Mouse (Mus musculus): ENCODE results near the gene Baz2b. TPM values are rescaled to one million over a fixed set of nuclear protein-coding genes. Genes with fewer than 3 reads are reported as not detected.
"Not testable (repeated sequence)": the region's sequence is repeated elsewhere in the genome, so short reads cannot be mapped to it uniquely, and the experiment has no call there.

Gene Baz2b
- total RNA-seq, 2 experiments from 2014 or later, result 29.9 to 41.9 TPM

DNA sequence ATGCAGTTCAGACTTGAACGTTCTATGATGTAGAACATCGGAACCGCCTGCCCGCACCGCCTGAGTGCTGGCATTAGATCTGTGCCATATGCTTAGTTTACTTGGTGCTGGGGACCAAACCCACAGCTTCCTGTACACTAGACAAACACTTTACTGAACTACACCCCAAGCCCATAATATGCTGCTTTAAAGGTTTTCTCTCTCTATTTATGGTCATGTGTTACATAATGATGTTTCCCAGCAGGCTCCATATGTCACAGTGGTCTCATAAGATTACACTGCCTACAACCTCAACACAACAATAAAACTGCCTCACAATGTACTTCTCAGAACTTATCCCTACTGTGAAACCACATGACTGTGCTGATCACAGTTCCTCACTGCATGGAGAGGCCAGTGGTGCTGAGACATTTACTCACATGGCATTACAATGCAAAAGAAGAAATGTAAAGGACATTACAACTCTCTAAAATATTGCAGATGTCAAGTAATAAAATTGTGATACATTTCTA, 9.5 kb downstream of the Baz2b start:
- no peak for DNase-seq

DNA sequence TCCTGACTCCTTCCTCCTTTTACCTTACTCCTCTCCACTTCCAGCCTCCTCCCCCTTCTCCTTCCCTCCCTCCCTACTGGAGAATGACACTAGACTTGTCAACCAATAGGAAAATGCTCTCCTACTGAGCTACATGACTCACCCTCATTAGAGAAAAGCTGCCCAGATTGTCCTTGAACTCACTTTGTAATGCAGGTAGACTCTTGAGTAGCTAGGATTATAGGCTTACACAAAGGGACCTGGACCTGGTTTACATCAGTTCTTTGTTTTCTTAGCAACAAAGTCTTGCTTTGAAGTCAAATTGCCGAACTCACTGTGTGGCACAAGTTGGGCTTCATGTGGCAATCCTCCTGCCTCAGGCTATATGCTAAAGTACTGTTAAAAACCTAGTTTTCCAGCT, 12.8 kb downstream of the Baz2b start:
- DNase-seq, result no peak

DNA sequence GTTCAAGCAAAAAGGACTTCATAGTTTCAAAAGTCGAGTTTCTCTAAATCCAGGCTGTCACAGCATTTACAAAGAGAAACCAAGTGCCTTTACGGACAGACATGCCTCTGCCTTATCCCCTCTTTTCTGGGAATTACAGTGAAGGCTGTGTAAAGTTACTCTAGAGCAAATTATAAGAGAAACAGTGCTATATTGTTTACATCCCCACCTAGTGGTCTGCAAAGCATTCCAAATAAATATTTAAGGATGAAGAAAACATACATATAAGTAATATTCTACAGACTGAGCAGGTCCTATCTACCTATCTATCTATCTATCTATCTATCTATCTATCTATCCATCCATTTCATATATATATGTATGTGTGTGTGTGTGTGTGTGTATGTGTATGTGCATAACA, 27.9 kb downstream of the Baz2b start:
- DNase-seq, result no peak

DNA sequence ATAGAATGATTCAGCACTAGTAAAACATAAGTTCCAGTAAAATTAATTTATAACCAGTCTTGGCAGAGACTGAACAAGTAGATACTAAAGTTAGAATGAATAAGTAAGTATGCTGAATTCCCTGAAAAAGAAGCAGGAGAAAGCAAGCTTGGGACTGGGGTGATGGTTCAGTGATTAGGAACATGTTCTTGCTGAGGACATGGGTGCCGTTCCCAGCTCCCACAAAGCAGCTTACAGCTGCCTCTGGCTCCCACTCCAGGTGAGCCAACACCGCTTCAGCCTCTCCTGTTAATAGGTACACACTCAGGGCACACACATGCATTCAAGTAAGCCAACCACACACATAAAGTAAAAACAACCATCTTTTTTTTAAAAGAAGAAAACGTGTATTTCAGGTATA, 32.1 kb downstream of the Baz2b start:
- no peak for DNase-seq

DNA sequence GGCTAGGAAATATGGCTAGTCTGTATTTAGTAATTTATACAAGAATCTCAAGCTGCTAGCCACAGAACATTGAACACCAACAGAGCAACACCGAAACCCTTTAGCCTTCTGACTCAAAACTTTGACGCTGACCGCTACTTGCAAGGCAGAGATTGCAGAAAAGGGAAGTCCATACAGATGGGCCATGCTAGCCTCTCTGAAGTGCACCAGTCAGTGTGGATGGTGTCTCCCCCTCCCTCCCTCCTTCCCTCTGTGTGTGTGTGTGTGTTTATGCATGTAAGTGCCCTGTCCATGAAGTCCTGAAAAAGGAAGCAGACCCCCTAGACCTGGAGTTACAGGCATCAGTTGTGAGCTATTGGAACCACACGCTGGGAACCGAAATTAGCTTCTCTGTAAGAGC, 33.6 kb downstream of the Baz2b start:
- DNase-seq, result peak in 1 of 2 experiments; percentile 17

DNA sequence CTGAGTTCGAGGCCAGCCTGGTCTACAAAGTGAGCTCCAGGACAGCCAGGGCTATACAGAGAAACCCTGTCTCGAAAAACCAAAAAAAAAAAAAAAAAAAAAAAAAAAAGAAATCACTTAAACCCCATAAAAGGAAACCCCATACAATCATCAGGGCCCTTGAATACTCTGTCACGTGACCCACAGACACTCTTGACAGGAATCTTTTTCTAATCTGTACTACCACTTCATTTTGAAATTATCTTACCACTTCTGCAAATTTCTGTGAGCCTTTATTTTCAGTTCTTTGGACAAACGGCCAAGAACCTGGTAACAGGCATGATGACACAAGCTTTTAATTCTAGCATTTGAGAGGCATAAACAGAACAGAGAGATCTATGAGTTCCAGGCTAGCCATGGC, 34.6 kb downstream of the Baz2b start:
- no peak for DNase-seq

DNA sequence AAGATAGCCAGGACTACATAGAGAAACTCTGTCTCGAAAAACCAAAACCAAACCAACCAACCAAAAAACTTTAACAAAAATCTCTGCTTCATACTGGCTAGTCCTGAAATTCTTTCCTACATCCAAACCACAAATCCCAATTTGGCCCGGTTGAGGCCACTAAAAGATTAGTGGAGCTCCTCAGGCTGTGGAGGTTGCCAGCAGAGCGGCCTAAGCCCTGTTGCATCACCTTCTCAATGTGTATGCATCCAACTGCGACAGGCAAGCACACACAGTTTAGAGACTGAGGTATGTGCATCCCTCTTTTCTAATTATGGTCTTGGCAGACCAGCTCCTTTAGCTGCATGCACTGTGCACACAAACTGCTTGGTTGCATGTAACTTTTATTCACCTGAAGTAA, 36.0 kb downstream of the Baz2b start:
- DNase-seq, result peak; percentile 28 to 54

DNA sequence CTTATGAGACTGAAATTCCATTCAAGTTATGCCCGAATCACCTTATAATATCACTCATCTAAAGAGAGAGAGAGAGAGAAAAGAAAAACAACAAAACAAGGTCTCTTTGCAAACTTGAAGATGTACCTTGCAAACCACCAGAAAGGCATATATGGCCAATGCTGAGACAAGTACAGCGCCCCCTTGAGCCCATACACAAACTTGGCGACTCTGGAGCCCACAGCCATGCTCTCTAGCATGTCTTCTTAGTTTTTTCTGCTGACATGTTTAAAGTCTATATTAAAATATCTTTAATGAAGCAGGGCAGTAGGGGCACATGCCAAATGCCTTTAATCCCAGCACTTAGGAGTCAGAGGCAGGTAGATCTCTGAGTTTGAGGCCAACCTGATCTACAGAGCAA, 36.4 kb downstream of the Baz2b start:
- DNase-seq, result no peak

DNA sequence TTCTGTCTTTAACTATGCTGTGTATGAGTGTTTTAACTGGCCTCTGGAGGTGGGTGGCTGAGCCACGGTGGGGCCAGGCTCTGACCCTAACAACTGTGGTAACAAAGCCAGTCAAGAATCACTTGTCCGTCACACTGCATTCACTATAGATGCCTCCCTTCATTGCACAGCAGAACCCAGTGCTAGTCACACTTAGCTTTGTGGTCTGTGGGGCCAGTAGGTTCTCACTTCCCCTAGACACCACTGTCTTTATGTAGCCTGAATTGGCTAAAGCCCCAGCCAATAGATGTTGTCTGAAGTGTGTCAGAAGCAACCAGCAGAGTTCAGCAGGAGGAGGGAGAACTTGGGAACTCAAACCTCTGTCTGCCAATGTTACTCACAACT, 37.1 kb downstream of the Baz2b start:
- DNase-seq, result peak; percentile 25 to 61

DNA sequence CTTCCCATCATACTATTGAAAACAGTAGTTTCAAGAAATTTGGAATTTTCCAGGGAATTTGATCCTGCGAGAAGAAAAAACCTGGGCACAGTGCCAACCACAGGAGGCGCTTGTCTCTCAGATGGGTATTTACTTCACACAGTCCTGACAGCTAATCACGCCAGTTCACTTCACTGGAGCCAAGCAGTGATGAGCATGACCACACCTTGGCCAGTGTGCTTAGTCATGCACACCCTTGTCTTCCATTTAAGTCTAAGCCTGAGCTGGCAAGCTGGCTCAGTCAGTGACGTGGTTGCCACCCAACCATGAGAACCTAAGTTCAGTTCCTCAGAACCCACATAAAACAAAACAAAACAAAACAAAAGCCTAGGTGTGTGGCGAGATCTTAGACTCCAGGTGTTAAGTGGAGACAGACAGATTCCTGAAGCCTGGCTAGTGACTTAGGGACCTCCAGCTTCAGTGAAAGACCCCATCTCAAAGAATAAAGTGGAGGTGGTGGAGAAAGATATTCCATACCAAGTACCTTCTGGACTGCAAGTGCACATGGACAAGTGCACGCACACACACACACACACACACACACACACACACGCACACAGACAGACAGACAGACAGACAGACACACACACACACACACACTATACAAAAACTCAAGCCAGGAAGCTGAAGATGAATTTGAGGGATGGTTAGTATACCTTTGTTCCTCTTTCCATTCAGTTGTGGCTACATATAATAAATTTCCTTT, 37.7 kb downstream of the Baz2b start:
- DNase-seq, result peak; percentile 37 to 47

DNA sequence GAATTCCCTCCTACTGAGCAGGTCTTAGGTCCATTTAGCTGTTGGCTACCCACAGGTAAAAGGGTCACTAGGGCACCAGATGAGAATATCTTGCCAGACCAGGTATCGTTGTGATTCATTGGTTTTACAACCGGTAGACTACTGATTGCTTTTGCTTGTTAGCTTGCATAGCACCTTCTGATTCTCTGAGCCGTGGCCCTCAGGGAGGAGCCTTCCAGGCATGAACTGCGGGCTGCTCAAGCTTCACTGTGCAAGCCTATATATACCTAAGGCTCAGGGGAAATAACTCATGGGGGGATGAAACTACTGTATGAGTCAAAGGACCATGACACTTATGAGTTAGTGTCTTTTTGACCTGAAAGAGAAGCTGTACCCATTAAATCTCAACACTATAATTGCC, 42.8 kb downstream of the Baz2b start:
- DNase-seq, result no peak

DNA sequence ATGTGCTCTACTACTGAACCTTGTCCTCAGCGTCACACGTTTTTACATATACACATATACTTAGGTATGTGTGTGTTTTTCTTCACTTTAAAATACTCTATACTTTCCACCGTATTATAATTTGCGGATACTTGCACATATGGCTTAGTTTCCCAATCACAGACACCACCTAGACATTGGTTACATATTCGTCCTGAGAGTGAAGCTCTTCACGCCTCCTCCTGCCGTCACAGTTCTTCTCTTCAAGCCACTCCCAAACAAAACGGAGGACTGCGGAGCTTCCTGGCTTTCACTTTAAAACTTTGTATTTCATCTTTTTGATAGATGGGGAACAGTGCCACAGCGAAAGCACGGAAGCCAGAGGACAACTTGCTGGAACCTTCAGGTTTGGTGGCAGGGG, 44.0 kb downstream of the Baz2b start:
- DNase-seq, result no peak

DNA sequence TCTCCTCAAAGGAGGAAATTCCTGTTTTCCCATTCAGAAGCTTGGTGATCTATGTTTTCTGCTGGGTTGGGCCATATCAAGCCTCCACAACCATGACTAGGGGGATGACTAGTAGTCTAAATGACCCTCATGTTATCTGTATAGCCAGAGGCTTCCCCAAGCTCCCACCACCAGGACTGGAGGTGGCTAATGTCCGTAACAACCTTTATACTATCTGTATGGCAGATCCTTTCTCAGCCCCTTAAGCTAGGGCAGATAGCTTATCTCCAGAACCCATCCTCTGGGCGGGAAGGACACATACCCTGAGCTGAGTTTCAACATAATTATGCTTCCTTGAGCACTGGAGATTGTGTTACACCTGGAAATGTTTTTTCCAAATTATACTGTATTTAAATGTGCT, 45.9 kb downstream of the Baz2b start:
- DNase-seq, result no peak

DNA sequence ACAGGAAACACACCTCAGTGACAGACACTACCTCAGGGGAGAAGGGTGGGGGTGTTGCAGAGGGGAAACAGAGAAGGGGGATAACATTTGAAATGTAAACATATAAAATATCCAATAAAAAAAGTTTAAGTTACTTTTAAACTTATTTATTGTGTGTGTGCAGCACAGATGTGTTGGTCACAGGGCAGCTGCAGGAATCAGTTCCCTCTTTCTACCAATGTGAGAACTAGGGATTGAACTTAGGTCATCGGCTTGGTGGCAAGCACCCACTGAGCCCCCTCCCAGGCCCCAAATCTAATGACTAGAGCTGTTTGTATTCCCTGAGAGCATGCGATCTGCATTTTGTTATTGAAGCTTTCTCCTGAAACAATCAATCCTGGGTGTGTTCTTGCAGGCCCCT, 57.2 kb downstream of the Baz2b start:
- DNase-seq, result no peak

DNA sequence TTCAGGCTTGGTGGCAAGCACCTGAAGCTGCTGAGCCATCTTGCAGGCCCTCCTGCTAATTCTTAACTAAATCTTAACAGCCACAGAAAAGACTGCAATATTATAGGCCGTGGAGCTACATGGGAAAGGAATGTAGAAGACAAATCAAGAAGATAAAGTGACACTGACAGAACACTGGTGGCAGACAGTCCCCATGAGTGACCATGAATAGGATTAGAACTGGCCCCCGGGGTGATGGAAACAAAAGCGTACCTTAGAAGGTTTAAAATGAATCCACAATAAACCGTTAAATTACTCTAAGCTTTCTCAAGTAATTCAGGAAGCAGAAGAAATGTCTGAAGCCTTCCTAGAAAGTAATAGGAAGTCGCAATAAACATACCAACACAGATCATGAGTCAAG, 61.0 kb downstream of the Baz2b start:
- no peak for DNase-seq

DNA sequence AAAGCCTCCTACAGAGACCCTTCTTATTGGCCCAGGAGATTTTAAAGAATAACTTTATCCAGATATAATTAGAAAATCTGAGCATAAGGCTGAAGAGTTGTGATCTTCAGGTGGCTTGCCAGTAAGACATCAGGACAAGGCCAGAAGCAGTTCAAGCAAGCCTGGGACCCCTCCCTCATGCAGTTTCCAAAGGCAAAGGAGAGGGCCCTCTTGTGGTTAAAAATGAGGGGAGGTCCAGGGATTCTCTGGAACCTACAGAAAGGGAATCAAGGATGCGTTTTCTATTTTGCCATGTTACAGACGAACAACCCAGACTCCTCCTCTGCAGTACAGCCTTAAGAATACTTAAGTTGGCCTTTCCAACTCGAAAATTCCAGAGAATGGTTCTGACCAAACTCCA, 62.2 kb downstream of the Baz2b start:
- DNase-seq, result no peak

DNA sequence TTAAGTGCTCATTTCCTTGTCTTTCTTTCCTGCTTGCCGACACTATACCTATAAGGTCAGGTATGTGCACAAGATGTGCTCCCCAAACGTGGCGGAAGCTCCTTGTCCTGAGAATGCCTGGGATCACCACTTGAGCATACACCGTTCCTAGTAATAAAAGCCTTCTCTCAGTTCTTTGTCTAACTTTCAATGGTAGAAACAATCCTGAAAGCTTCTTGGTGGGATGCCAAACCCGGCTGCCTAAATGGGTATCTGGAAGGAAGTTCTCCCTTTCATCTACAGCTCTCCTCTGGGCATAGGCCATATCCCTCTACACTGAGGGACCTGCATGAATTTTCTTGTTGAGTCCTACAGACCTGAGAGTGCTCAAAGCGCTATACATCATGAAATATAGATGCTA, 63.9 kb downstream of the Baz2b start:
- peak; percentile 11 to 13 for DNase-seq

DNA sequence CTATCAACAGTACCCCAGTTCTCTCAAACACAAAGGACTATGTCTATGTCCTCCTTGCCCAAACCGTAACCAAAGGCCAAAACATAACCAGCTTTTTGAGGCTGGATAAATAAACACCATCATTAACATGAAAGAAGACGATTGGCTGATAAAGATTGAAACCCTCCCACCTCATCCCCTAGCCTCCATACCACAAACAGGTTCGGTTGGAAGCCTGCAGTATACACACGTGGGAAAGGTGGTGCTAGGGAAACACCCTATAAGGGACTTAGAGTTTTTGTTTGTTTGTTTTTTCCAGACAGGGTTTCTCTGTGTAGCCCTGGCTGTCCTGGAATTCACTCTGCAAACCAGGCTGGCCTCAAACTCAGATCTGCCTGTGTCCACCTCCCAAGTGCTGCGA, 66.3 kb downstream of the Baz2b start:
- no peak for DNase-seq

DNA sequence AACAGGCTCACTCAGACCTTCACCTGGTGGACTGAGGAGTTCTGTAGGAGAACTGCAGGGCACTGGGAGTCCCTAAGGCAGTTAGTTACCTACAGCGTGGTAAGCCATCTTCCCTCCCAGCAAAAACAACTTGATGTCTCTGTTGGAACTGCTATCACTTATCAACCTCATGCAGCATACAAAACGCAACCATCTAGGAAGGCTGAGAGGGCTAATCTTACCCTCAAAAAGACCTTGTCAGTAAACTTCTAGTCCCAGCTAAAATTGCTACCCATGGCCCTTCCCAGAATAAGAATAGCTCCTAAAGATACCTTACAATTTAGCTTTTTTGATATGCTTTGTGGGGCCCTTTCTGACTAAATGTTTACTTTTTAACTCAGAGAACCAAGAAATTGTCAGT, 67.4 kb downstream of the Baz2b start:
- DNase-seq, result no peak

DNA sequence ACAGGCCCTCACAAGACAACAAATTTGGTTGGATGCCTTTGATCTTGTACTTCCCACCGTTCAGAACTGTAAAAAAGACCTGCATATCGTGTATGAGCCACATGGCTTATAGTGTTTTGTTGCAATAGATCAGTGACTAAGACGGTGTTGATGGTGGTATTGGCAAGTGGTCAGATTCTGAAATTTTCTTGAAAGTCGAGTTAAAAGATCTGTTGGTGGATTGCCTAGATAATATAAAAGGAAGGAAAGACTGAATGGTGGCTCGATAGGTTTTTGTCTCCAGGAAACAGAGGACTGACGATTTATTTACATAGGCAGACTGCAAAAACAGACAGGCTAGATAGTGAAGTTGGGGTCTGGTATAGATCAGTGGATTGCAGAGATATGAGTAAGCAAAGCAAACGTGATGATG, 70.9 kb downstream of the Baz2b start:
- DNase-seq, result no peak

DNA sequence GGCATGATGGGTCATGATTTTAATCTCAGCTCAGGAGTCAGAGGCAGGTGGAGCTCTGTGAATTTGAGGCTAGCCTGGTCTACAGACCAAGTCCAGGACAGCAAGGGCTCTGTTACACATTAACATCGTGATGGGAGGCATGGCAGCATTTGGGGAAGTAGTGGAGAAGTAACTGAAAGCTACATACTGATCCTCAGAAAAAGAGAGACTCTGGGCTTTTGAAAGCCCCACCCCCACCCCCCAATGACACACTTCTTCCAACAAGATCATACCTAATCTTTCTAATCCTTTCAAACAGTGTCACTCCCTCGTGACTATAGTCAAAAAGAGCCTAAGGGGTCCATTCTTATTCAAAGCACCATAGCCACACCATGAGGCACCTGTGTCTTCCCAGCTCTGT, 73.8 kb downstream of the Baz2b start:
- no peak for DNase-seq

DNA sequence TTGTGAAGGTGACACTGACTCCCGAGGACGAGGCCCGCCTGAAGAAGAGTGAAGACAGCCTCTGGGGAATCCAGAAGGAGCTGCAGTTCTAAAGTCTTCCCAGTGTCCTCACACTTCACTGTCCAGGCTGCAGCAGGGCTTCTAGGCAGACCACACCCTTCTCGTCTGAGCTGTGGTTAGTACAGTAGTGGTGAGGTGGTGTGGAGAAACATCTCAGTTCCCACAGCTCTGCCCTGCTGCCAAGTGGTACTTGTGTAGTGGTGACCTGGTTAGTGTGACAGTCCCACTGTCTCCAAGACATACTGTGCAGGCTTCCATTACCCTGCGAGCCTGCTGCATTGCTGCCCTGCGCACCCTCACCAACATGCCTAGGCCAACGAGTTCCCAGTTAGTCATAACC, 74.7 kb downstream of the Baz2b start:
- DNase-seq, result not testable (repeated sequence)

DNA sequence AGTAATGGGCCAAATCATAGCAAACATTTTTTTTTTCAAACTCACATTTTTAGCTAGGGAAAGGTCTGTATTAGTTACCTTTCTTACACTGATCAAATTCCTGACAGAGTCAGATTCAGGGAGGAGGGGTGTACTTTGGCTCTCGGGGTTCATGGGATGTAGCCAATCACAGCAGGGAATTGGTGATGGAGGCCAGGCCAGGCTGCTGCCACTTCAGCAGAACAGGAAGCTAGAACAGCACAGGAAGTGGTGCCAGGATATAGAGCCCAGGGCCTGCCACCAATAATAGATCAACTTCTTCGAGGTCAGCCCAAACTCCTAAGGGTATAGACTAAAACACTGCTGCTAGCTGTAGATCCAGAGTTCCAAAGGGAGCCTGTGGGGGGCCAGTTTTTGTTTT, 76.6 kb downstream of the Baz2b start:
- no peak for DNase-seq

DNA sequence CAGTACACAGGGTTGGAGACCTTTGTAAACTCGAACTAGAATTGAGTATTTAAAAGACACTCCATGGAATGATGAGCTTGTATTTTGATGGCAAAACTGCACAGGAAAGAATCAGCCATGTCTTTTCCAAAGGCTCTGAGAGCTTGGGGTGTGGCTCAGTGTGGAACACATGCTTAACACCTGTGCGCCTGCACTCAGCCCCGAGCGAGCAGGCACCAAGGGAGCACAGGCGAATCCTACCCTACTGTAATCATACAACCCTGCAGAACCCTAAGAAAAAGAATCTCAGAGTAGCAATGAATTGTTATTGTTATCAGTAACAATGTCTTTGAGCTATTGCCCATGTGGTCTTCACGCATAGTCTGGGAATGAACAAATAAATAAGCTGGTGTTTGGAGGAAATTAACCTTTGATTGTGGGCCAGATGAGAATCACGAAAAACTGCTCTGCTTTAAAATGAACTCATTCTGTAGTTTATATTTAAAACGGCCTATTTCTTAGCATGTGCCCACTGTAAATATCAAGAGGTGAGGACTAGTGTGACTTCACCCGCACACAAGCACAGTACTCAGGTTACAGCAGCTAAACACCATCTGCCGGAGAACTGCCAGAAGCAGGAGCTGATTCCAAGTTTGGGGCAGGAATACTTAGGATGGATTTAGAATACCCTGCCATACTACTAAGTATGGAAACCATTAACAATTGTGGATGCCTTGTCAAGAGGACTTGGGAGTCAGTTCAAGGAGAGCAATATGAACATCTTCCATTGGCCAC, 77.2 kb downstream of the Baz2b start:
- DNase-seq, result no peak
